Mouse (Mus musculus) ES-E14 (cell line): Measurements from ENCODE around the gene Rwdd3. TPM values are rescaled to one million over a fixed set of nuclear protein-coding genes. Genes with fewer than 3 reads are reported as not detected.

Source experiments
- DNase-seq: peaks from one replicate; pipeline ENCODE4 v3.0.0-alpha.2; 2013; ENCODE audit warnings: low read depth, low spot score
- H3K27ac ChIP-seq: 2 replicates; pipeline ENCODE4 v1.5.1; 2012; ENCODE audit warnings: low read depth, mild to moderate bottlenecking, low read length, moderate library complexity, mixed read lengths; ENCODE audit not compliant: poor library complexity, insufficient read depth, severe bottlenecking
- H3K36me3 ChIP-seq: 2 replicates; pipeline ENCODE4 v1.6.1; 2012; ENCODE audit warnings: mild to moderate bottlenecking, low read length, moderate library complexity, mixed read lengths; ENCODE audit not compliant: control insufficient read depth, poor library complexity, insufficient read depth, severe bottlenecking
- H3K4me1 ChIP-seq, 2 experiments: fragments of 150-350 bp in 1 of 2; sonication (generic) in 1 of 2; 2 replicates each; pipeline ENCODE4 v1.6.1; 2012; ENCODE audit warnings: low read length in 2 of 2, mild to moderate bottlenecking in 1 of 2, mixed read lengths in 1 of 2; ENCODE audit not compliant: control insufficient read depth in 2 of 2, insufficient read depth in 2 of 2, poor library complexity in 1 of 2
- H3K4me3 ChIP-seq, 2 experiments: fragments of 150-350 bp in 1 of 2; sonication (generic) in 1 of 2; 2 replicates each; pipeline ENCODE4 v1.5.1; 2012; ENCODE audit warnings: low read length in 2 of 2, low read depth in 1 of 2, mild to moderate bottlenecking in 1 of 2, mixed read lengths in 1 of 2; ENCODE audit not compliant: insufficient read depth in 1 of 2, poor library complexity in 1 of 2, severe bottlenecking in 1 of 2
- H3K9ac ChIP-seq: 2 replicates; pipeline ENCODE4 v1.6.1; 2012; ENCODE audit warnings: low read depth, mild to moderate bottlenecking, low read length, mixed read lengths; ENCODE audit not compliant: poor library complexity, insufficient read depth, severe bottlenecking
- H3K9me3 ChIP-seq: fragments of 150-350 bp; sonication (generic); 2 replicates; pipeline ENCODE4 v1.6.1; 2012; ENCODE audit warnings: low read depth, mild to moderate bottlenecking, low read length; ENCODE audit not compliant: control insufficient read depth, insufficient read depth
- CHD2 ChIP-seq: IDR thresholded peaks from 2 replicates; pipeline ENCODE4 v1.6.1; 2014; ENCODE audit warnings: mild to moderate bottlenecking, low read depth, low read length, inconsistent platforms
- HCFC1 ChIP-seq: IDR thresholded peaks from 2 replicates; pipeline ENCODE4 v1.6.1; 2012; ENCODE audit warnings: low read length, inconsistent platforms, borderline replicate concordance; ENCODE audit not compliant: insufficient read depth
- MAFK ChIP-seq: IDR thresholded peaks from 2 replicates; pipeline ENCODE4 v1.6.1; 2014; ENCODE audit warnings: mild to moderate bottlenecking, low read depth, low read length, inconsistent platforms; ENCODE audit not compliant: insufficient read depth
- ZC3H11A ChIP-seq: IDR thresholded peaks from 2 replicates; pipeline ENCODE4 v1.6.1; 2012; ENCODE audit warnings: low read depth, mild to moderate bottlenecking, inconsistent platforms, low read length, borderline replicate concordance
- ZNF384 ChIP-seq: IDR thresholded peaks from 2 replicates; pipeline ENCODE4 v1.6.1; 2012; ENCODE audit warnings: low read depth, low read length, inconsistent platforms
- in situ Hi-C, 2 experiments: fragments of 600-800 bp; cut with MboI; formaldehyde crosslinking; loops; one replicate each; pipeline ENCODE4 v1.15.1; 2025; ENCODE audit warnings: low sequenced_read_pairs in 2 of 2, inconsistent platforms in 1 of 2; ENCODE audit not compliant: unreplicated experiment in 2 of 2
- total RNA-seq: library from RNA; depleted of rRNA; stranded (reverse); fragments of 300-350 nt; gene quantifications from 2 replicates; pipeline ENCODE4 v1.2.3, GENCODE M21; 2012; rRNA removed

Rwdd3 gene
- total RNA-seq = 3.7 and 4.0 TPM in 2 replicates

DNA sequence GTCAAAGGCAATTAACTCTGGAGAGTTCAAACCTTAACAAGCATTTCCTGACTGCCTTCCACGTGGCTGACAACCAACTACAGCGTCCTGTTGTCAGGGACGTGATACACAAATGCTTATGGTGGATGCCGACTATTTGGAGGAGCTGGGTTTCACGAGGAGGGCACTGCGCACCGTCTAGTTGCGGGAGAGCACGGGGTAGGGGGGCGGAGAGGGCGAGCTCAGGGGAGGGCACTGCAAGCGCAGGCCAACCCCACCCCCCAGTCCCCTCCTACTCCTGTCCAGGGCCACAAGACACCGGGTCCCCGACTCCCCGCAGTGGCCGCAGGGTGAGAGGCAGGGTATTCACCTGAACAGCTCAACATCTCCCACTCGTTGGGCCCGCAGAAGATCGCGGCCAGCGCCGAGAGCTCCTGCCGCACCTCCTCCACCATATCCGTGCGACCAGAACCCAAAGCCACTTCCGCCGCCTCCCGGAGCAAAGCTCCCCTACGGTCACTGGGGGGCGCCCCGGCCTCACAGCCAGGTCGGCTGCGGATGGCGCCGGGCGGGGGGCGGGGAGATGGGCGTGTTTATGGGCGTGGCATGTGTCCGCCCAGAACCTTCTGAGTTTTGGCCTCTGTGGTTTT, at the start of gene Rwdd3:
Gene Rwdd3, minus strand, starts transcription at position 453 of the 629 bp plus-strand sequence.
- Histone ChIP-seq H3K27ac (no peak within 1 kb of the TSS), H3K36me3 (no peaks in the 10 kb centered on the region), H3K9me3 (no peaks in the 10 kb centered on the region), H3K4me1 (0 out of 4 replicates have a peak, but pooled peaks cover 0 to 3% of the 10 kb centered on the region in 2 experiments), H3K4me3 (peak within 1 kb of the TSS; percentile 75 to 90), H3K9ac (peak within 1 kb of the TSS; percentile 85)
- in situ Hi-C loops = no loop called here
- TF ChIP-seq ZNF384 (no peak), MAFK (no peak), HCFC1 (no peak), ZC3H11A (no peak), CHD2 (no peak)
- peak; percentile 86 for DNase-seq

DNA sequence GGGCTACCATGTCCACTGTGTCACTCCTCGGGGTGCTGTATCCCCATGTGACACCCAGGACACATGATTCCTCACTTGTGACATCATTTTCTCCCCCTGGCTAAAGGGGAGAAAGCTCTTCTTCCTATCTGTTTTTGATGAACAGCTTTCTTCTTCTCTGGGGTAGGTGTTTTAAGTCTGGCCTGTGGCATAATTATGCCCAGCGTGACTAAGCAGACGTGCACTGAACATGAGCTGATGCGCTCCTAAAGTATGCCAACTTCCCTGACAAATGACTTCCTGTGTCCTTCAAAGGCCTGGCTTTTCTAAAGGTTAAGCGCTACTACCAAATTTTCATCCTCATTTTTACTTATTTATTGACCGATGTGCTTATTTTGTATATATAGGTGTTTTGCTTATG, 45.5 kb upstream of the Rwdd3 start:
- Histone ChIP-seq H3K27ac (no peak overlapping the region), H3K4me3 (no peak overlapping the region), H3K4me1 (no peaks in the 10 kb centered on the region), H3K9ac (no peak overlapping the region), H3K9me3 (no peaks in the 10 kb centered on the region), H3K36me3 (no peaks in the 10 kb centered on the region)
- in situ Hi-C loops = no loop called here
- no peak for DNase-seq
- TF ChIP-seq ZNF384 = no peak
- TF ChIP-seq HCFC1 = no peak
- no peak for TF ChIP-seq CHD2
- no peak for TF ChIP-seq MAFK
- TF ChIP-seq ZC3H11A = no peak

GRCm38 (mm10) chr3:121213501-121213900, 42.0 kb upstream of the Rwdd3 start:
- H3K36me3 ChIP-seq = no peaks in the 10 kb centered on the region
- no peak overlapping the region for H3K4me3 ChIP-seq
- DNase-seq = no peak
- no peaks in the 10 kb centered on the region for H3K9me3 ChIP-seq
- no peaks in the 10 kb centered on the region for H3K4me1 ChIP-seq
- in situ Hi-C loops = no loop called here
- TF ChIP-seq ZNF384 (no peak), ZC3H11A (no peak), HCFC1 (no peak)
- H3K27ac ChIP-seq = no peak overlapping the region
- H3K9ac ChIP-seq = no peak overlapping the region

- peaks cover 0 to 4% of the 10 kb centered on the region in 2 experiments; a peak in 1 of 4 replicates for H3K4me1 ChIP-seq
- TF ChIP-seq CHD2 (no peak), ZNF384 (no peak), ZC3H11A (no peak)
- in situ Hi-C loops = no loop called here
- H3K9ac ChIP-seq = no peak overlapping the region
- H3K4me3 ChIP-seq = no peak overlapping the region
- H3K9me3 ChIP-seq = no peaks in the 10 kb centered on the region
- H3K27ac ChIP-seq = no peak overlapping the region
- no peak for DNase-seq
- no peaks in the 10 kb centered on the region for H3K36me3 ChIP-seq
Observed at GRCm38 (mm10) chr3:121212156-121212555, 40.7 kb upstream of the Rwdd3 start.

- peaks cover 0 to 4% of the 10 kb centered on the region in 2 experiments; a peak in 1 of 4 replicates for H3K4me1 ChIP-seq
- H3K9ac ChIP-seq = no peak overlapping the region
- TF ChIP-seq ZNF384 (no peak), MAFK (no peak), HCFC1 (no peak), CHD2 (no peak), ZC3H11A (no peak)
- H3K27ac ChIP-seq = no peak overlapping the region
- no peaks in the 10 kb centered on the region for H3K36me3 ChIP-seq
- no peak for DNase-seq
- in situ Hi-C loops = no loop called here
- H3K4me3 ChIP-seq = no peak overlapping the region
- H3K9me3 ChIP-seq = no peaks in the 10 kb centered on the region
Observed at GRCm38 (mm10) chr3:121208994-121209393, 37.5 kb upstream of the Rwdd3 start.
